Mouse (Mus musculus) T-helper 2 cell (primary cell): Measurements from ENCODE around the gene Fcgr4.
"Not testable (repeated sequence)": the region's sequence is repeated elsewhere in the genome, so short reads cannot be mapped to it uniquely, and the experiment has no call there.

Source experiments
- in situ Hi-C: fragments of 300-600 bp; cut with MboI, MseI; formaldehyde crosslinking; loops from one replicate; pipeline ENCODE4 v1.15.1; 2025; ENCODE audit warnings: high pct_unique_total_duplicates

Gene Fcgr4

GRCm38 (mm10) chr1:171050774-171051173 lies 32.1 kb downstream of the Fcgr4 start:
- in situ Hi-C loops: no loop called here

GRCm38 (mm10) chr1:171053305-171053704 lies 34.6 kb downstream of the Fcgr4 start:
- in situ Hi-C loops: no loop called here

- in situ Hi-C loops: no loop called here
Observed at GRCm38 (mm10) chr1:171057253-171057652, 38.5 kb downstream of the Fcgr4 start.

GRCm38 (mm10) chr1:171059203-171059602 lies 40.5 kb downstream of the Fcgr4 start:
- in situ Hi-C loops: no loop called here

GRCm38 (mm10) chr1:171060392-171060791 lies 41.7 kb downstream of the Fcgr4 start:
- in situ Hi-C loops: no loop called here

- in situ Hi-C loops: no loop called here
Observed at GRCm38 (mm10) chr1:171061566-171061965, 42.8 kb downstream of the Fcgr4 start.

- in situ Hi-C loops: not testable (repeated sequence)
Observed at GRCm38 (mm10) chr1:171063569-171064490, 45.1 kb downstream of the Fcgr4 start.

- in situ Hi-C loops: loop anchor here (5.0 kb wide), 2 partner anchors 32 to 38 kb away; no protein-coding TSS in a partner anchor
Observed at GRCm38 (mm10) chr1:171064491-171065242, 45.9 kb downstream of the Fcgr4 start, which contains the start of gene Fcgr3. Gene Fcgr3 (minus strand): TSS chr1:171064935.

GRCm38 (mm10) chr1:171065243-171065587 lies 46.5 kb downstream of the Fcgr4 start:
- in situ Hi-C loops: loop anchor here (5.0 kb wide), 2 partner anchors 33 to 37 kb away; no protein-coding TSS in a partner anchor

GRCm38 (mm10) chr1:171065768-171066167 lies 47.0 kb downstream of the Fcgr4 start:
- in situ Hi-C loops: loop anchor here (5.0 kb wide), 2 partner anchors 33 to 37 kb away; no protein-coding TSS in a partner anchor

- in situ Hi-C loops: loop anchor here (5.0 kb wide), 2 partner anchors 34 to 36 kb away; no protein-coding TSS in a partner anchor
Observed at GRCm38 (mm10) chr1:171066583-171066982, 47.9 kb downstream of the Fcgr4 start.

- in situ Hi-C loops: loop anchor here (5.0 kb wide), 2 partner anchors 34 to 36 kb away; no protein-coding TSS in a partner anchor
Observed at GRCm38 (mm10) chr1:171067928-171068327, 49.2 kb downstream of the Fcgr4 start.

- in situ Hi-C loops: loop anchor here (5.0 kb wide), 2 partner anchors 33 to 37 kb away; no protein-coding TSS in a partner anchor
Observed at GRCm38 (mm10) chr1:171069508-171069907, 50.8 kb downstream of the Fcgr4 start.

GRCm38 (mm10) chr1:171070879-171071278 lies 52.2 kb downstream of the Fcgr4 start:
- in situ Hi-C loops: not testable (repeated sequence)

- in situ Hi-C loops: not testable (repeated sequence)
Observed at GRCm38 (mm10) chr1:171071726-171072125, 53.0 kb downstream of the Fcgr4 start.

- in situ Hi-C loops: not testable (repeated sequence)
Observed at GRCm38 (mm10) chr1:171072217-171072616, 53.5 kb downstream of the Fcgr4 start.

- in situ Hi-C loops: not testable (repeated sequence)
Observed at GRCm38 (mm10) chr1:171074283-171074682, 55.6 kb downstream of the Fcgr4 start.

GRCm38 (mm10) chr1:171076176-171076575 lies 57.5 kb downstream of the Fcgr4 start:
- in situ Hi-C loops: not testable (repeated sequence)

- in situ Hi-C loops: not testable (repeated sequence)
Observed at GRCm38 (mm10) chr1:171077192-171077591, 58.5 kb downstream of the Fcgr4 start.

- in situ Hi-C loops: not testable (repeated sequence)
Observed at GRCm38 (mm10) chr1:171077955-171078354, 59.2 kb downstream of the Fcgr4 start.

- in situ Hi-C loops: not testable (repeated sequence)
Observed at GRCm38 (mm10) chr1:171078419-171078818, 59.7 kb downstream of the Fcgr4 start.

- in situ Hi-C loops: not testable (repeated sequence)
Observed at GRCm38 (mm10) chr1:171079345-171079744, 60.6 kb downstream of the Fcgr4 start.
